8 mouse cellular contexts compared by ENCODE assay signal in genomic region chr11:68383519-68383918, GRCm38 (mm10). TPM values are rescaled to one million over a fixed set of nuclear protein-coding genes. Genes with fewer than 3 reads are reported as not detected.
A peak's percentile ranks its signal among the peaks of the same experiment; 100 is the strongest.
DNase-seq lines count a peak whose midpoint lies in the region; ATAC-seq lines count a peak whose summit lies in the region.
"Had no signal": no experiment of that assay in that cellular context is flagged by ENCODE, and none has a peak within 500 bp of the region (broad histone marks: within the 10 kb centered on the region; RNA-seq: fewer than 3 reads in every experiment).

No protein-coding gene starts in this region.

- H3K36me3 ChIP-seq in kidney, embryonic 14.5 days (ENCODE audit: control insufficient read depth, insufficient read depth, low read length), result no peaks in the 10 kb centered on the region
- H3K36me3 ChIP-seq in forebrain, embryonic 14.5 days (ENCODE audit: control insufficient read depth, insufficient read depth, low read length), result no peaks in the 10 kb centered on the region
- no peaks in the 10 kb centered on the region for H3K36me3 ChIP-seq in limb, embryonic 12.5 days
- H3K36me3 ChIP-seq in stomach, embryonic 15.5 days, result no peaks in the 10 kb centered on the region

- no peak for DNase-seq in kidney, adult 8-10 months
- DNase-seq in forebrain, embryonic 14.5 days (ENCODE audit: low spot score), result no peak
- no peak for DNase-seq in urinary bladder, postnatal 4 days (ENCODE audit: low spot score in 2 of 2)
- no peak for DNase-seq in kidney, postnatal 14 days
- DNase-seq: thymus, adult 2 months had no signal

- ATAC-seq in kidney, embryonic 14.5 days (ENCODE audit: low FRiP score, low TSS enrichment), result no peak
- ATAC-seq in forebrain, embryonic 14.5 days, result no peak
- no peak for ATAC-seq in limb, embryonic 12.5 days (ENCODE audit: insufficient number of reproducible peaks, insufficient read depth, low FRiP score, low TSS enrichment, low read depth)
- no peak for ATAC-seq in stomach, embryonic 15.5 days (ENCODE audit: insufficient read depth, low FRiP score, low read depth)

- peak overlapping the region; percentile 70 for H3K4me3 ChIP-seq in kidney, embryonic 14.5 days (ENCODE audit: low read length)
- H3K4me3 ChIP-seq in forebrain, embryonic 14.5 days (ENCODE audit: low read depth, low read length), result peak overlapping the region; percentile 62
- peak overlapping the region; percentile 69 for H3K4me3 ChIP-seq in limb, embryonic 12.5 days (replicated peaks)
- H3K4me3 ChIP-seq in stomach, embryonic 15.5 days (replicated peaks), result peak overlapping the region; percentile 72

- peak overlapping the region; percentile 34; the same call in 1 of the 2 replicates for H3K9ac ChIP-seq in kidney, embryonic 14.5 days (ENCODE audit: low read depth, low read length)
- 0 out of 2 replicates have a peak overlapping the region, but pooled peaks have one; percentile 25 for H3K9ac ChIP-seq in forebrain, embryonic 14.5 days (ENCODE audit: low read length)
- H3K9ac ChIP-seq in limb, embryonic 12.5 days (replicated peaks), result no peak overlapping the region
- H3K9ac ChIP-seq in stomach, embryonic 15.5 days, result no peak overlapping the region

- peaks cover 29% of the 10 kb centered on the region; the same call in 1 of the 2 replicates for H3K4me1 ChIP-seq in kidney, embryonic 14.5 days (ENCODE audit: control insufficient read depth, insufficient read depth, low read length)
- peaks cover 36% of the 10 kb centered on the region for H3K4me1 ChIP-seq in forebrain, embryonic 14.5 days (ENCODE audit: control insufficient read depth, insufficient read depth, low read length)
- peaks cover 48% of the 10 kb centered on the region for H3K4me1 ChIP-seq in limb, embryonic 12.5 days (replicated peaks)
- H3K4me1 ChIP-seq in stomach, embryonic 15.5 days, result peaks cover 29% of the 10 kb centered on the region

- peak overlapping the region; percentile 26; the same call in 1 of the 2 replicates for H3K4me2 ChIP-seq in kidney, embryonic 14.5 days (replicated peaks; ENCODE audit: low read depth, low read length)
- peak overlapping the region; percentile 93 for H3K4me2 ChIP-seq in forebrain, embryonic 14.5 days (ENCODE audit: low read length)
- peak overlapping the region; percentile 93; the same call in 1 of the 2 replicates for H3K4me2 ChIP-seq in limb, embryonic 12.5 days
- H3K4me2 ChIP-seq in stomach, embryonic 15.5 days, result peak overlapping the region; percentile 97

- no peaks in the 10 kb centered on the region for H3K9me3 ChIP-seq in kidney, embryonic 14.5 days (ENCODE audit: control insufficient read depth, low read length)
- no peaks in the 10 kb centered on the region for H3K9me3 ChIP-seq in forebrain, embryonic 14.5 days (replicated peaks; ENCODE audit: control insufficient read depth, low read length)
- H3K9me3 ChIP-seq in limb, embryonic 12.5 days, result no peaks in the 10 kb centered on the region
- no peaks in the 10 kb centered on the region for H3K9me3 ChIP-seq in stomach, embryonic 15.5 days

- H3K27me3 ChIP-seq in kidney, embryonic 14.5 days (ENCODE audit: control insufficient read depth, insufficient read depth, low read length), result peaks cover 56% of the 10 kb centered on the region
- H3K27me3 ChIP-seq in forebrain, embryonic 14.5 days (replicated peaks; ENCODE audit: control insufficient read depth, insufficient read depth, low read length), result peaks cover 56% of the 10 kb centered on the region
- H3K27me3 ChIP-seq in limb, embryonic 12.5 days, result peaks cover 81% of the 10 kb centered on the region
- H3K27me3 ChIP-seq in stomach, embryonic 15.5 days (replicated peaks), result peaks cover 25% of the 10 kb centered on the region

- no peak overlapping the region; the same call in 1 of the 2 replicates for H3K27ac ChIP-seq in kidney, embryonic 14.5 days (ENCODE audit: low read depth, low read length)
- H3K27ac ChIP-seq in forebrain, embryonic 14.5 days (ENCODE audit: low read depth, low read length), result no peak overlapping the region
- no peak overlapping the region for H3K27ac ChIP-seq in limb, embryonic 12.5 days
- no peak overlapping the region for H3K27ac ChIP-seq in stomach, embryonic 15.5 days

- WGBS in kidney, embryonic 14.5 days, result 15% methylated on average over 10 of the region's 10 CpGs
- 3% methylated on average over 10 of the region's 10 CpGs for WGBS in forebrain, embryonic 14.5 days
- WGBS in limb, embryonic 12.5 days, result 2% methylated on average over 10 of the region's 10 CpGs
- WGBS in stomach, embryonic 15.5 days, result 41% methylated on average over 10 of the region's 10 CpGs

RNA-seq across cellular contexts. Expression of gene Ntn1, which starts 17.1 kb away (rescaled TPM):
- polyA plus RNA-seq in kidney, embryonic 14.5 days (2014; fragmentation: Nextera tagmentation; extraction: Ambion mirVana), result 8.5 and 10.2 TPM in 2 replicates
- polyA plus RNA-seq in forebrain, embryonic 14.5 days (2014; fragmentation: Nextera tagmentation; extraction: Ambion mirVana), result 3.5 TPM in 2 replicates
- polyA plus RNA-seq in limb, embryonic 12.5 days (2016; fragmentation: Nextera tagmentation; extraction: Ambion mirVana), result 10.2 and 14.2 TPM in 2 replicates
- 16.1 and 18.7 TPM in 2 replicates for polyA plus RNA-seq in stomach, embryonic 15.5 days (2015; fragmentation: Nextera tagmentation; extraction: Ambion mirVana)

RNA-seq across cellular contexts. Expression of gene Pik3r5, which starts 48.4 kb away (rescaled TPM):
- 0.41 and 1.5 TPM in 2 replicates for polyA plus RNA-seq in kidney, embryonic 14.5 days (2014; fragmentation: Nextera tagmentation; extraction: Ambion mirVana)
- 0.11 and 0.20 TPM in 2 replicates for polyA plus RNA-seq in forebrain, embryonic 14.5 days (2014; fragmentation: Nextera tagmentation; extraction: Ambion mirVana)
- 0.25 and 0.58 TPM in 2 replicates for polyA plus RNA-seq in limb, embryonic 12.5 days (2016; fragmentation: Nextera tagmentation; extraction: Ambion mirVana)
- 0.54 and 0.76 TPM in 2 replicates for polyA plus RNA-seq in stomach, embryonic 15.5 days (2015; fragmentation: Nextera tagmentation; extraction: Ambion mirVana)

Comparison
In these comparisons a context has a peak if more than half of its experiments do, and no peak if none do; other contexts are left out.
1. H3K4me2 ChIP-seq: peak in every context shown above with its lines; median percentile 97 in stomach, embryonic 15.5 days; 93 in forebrain, embryonic 14.5 days; 93 in limb, embryonic 12.5 days; 26 in kidney, embryonic 14.5 days.
2. H3K9ac ChIP-seq: peak in kidney, embryonic 14.5 days (single experiment) and forebrain, embryonic 14.5 days (single experiment); none in limb, embryonic 12.5 days (single experiment) and stomach, embryonic 15.5 days (single experiment).
3. Peak in every context shown above with its lines, with median percentiles within 50 percentile points of each other: H3K4me3 ChIP-seq.